Mouse (Mus musculus) intestine, postnatal 0 days (tissue): ENCODE results near the gene Pole4. TPM values are rescaled to one million over a fixed set of nuclear protein-coding genes. Genes with fewer than 3 reads are reported as not detected.

Experiments
- ATAC-seq: fragments of 200-750 bp; cut with Nextera tagmentation; 2 replicates; pipeline ENCODE4 v1.8.0; 2017; ENCODE audit warnings: mild to moderate bottlenecking, moderate TSS enrichment, moderate library complexity
- H3K27ac ChIP-seq: fragments of 300-500 bp; sonication (generic); 2 replicates; pipeline ENCODE4 v1.5.1; 2014; ENCODE audit warnings: mild to moderate bottlenecking, low read depth, low read length, moderate library complexity
- H3K27me3 ChIP-seq: fragments of 300-500 bp; sonication (generic); replicated peaks from 2 replicates; pipeline ENCODE4 v1.6.1; 2014; ENCODE audit warnings: low read length, mixed read lengths; ENCODE audit not compliant: control insufficient read depth, insufficient read depth
- H3K36me3 ChIP-seq: fragments of 300-500 bp; sonication (generic); 2 replicates; pipeline ENCODE4 v1.6.1; 2014; ENCODE audit warnings: mild to moderate bottlenecking, moderate library complexity; ENCODE audit not compliant: control insufficient read depth, insufficient read depth
- H3K4me1 ChIP-seq: fragments of 300-500 bp; sonication (generic); replicated peaks from 2 replicates; pipeline ENCODE4 v1.6.1; 2014; ENCODE audit warnings: antibody characterized with exemption, low read length, mixed read lengths; ENCODE audit not compliant: control insufficient read depth, insufficient read depth
- H3K4me2 ChIP-seq: fragments of 300-500 bp; sonication (generic); replicated peaks from 2 replicates; pipeline ENCODE4 v1.6.1; 2014; ENCODE audit warnings: low read depth, mild to moderate bottlenecking, moderate library complexity
- H3K4me3 ChIP-seq: fragments of 300-500 bp; sonication (generic); 2 replicates; pipeline ENCODE4 v1.5.1; 2014; ENCODE audit warnings: low read depth, low read length
- H3K9ac ChIP-seq: fragments of 300-500 bp; sonication (generic); 2 replicates; pipeline ENCODE4 v1.6.1; 2014; ENCODE audit warnings: mild to moderate bottlenecking, low read depth, low read length
- H3K9me3 ChIP-seq: fragments of 300-500 bp; sonication (generic); 2 replicates; pipeline ENCODE4 v1.6.1; 2016; ENCODE audit warnings: mixed run types; ENCODE audit not compliant: control insufficient read depth
- CTCF ChIP-seq: sonication (generic); IDR thresholded peaks from 2 replicates; pipeline ENCODE4 v1.5.1; 2016; ENCODE audit warnings: low read depth, mild to moderate bottlenecking, control low read depth, antibody characterized with exemption, moderate library complexity
- WGBS: fragments of 180-500 bp; shearing (Covaris S2); extraction: QIAGEN DNeasy Blood & Tissue Kit; methylation state at CpG from one replicate; pipeline ENCODE4 v1.1.7; 2014; 5-methylcytosine and 5-hydroxymethylcytosine counted together
- polyA plus RNA-seq: library from polyadenylated mRNA; unstranded; fragments of >200 nt; fragmentation: Nextera tagmentation; extraction: Ambion mirVana; gene quantifications from 2 replicates; pipeline ENCODE4 v1.2.1, GENCODE M21; 2015

Gene Pole4
- polyA plus RNA-seq, 1 experiment from 2014 or later = 73.1 TPM

DNA sequence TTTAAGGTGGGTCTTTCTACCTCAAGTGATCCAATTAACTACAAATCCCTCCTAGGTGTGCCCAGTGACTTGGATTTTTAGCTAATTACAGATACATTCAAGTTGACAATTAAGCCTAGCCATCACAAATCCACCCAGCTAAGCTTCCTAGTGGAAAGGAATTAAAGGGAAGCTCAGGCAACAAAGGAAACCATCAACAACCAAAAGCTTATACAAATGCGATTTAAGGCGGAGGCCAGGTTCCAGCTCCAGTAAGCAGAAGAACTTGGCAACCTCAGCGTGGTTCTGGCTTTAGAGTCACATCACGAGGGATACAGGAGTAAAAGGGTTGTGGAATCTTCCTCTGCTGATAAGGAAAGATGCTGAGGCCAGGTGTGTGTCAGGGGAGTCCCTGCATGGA, 92.0 kb downstream of the Pole4 start:
- Histone ChIP-seq H3K27me3 (no peaks in the 10 kb centered on the region), H3K4me2 (no peak overlapping the region), H3K36me3 (no peaks in the 10 kb centered on the region), H3K9me3 (no peaks in the 10 kb centered on the region), H3K4me1 (no peaks in the 10 kb centered on the region), H3K27ac (no peak overlapping the region), H3K9ac (no peak overlapping the region), H3K4me3 (no peak overlapping the region)
- WGBS = 75% methylated on average over 4 of the region's 4 CpGs
- no peak for ATAC-seq
- TF ChIP-seq CTCF = no peak

GRCm38 (mm10) chr6:82611049-82611448, 94.1 kb downstream of the Pole4 start:
- Histone ChIP-seq H3K4me2 (no peak overlapping the region), H3K4me1 (no peaks in the 10 kb centered on the region), H3K27me3 (no peaks in the 10 kb centered on the region), H3K27ac (no peak overlapping the region), H3K4me3 (no peak overlapping the region), H3K36me3 (no peaks in the 10 kb centered on the region), H3K9ac (no peak overlapping the region), H3K9me3 (no peaks in the 10 kb centered on the region)
- no peak for ATAC-seq
- TF ChIP-seq CTCF = no peak
- 80% methylated on average over 9 of the region's 9 CpGs for WGBS

DNA sequence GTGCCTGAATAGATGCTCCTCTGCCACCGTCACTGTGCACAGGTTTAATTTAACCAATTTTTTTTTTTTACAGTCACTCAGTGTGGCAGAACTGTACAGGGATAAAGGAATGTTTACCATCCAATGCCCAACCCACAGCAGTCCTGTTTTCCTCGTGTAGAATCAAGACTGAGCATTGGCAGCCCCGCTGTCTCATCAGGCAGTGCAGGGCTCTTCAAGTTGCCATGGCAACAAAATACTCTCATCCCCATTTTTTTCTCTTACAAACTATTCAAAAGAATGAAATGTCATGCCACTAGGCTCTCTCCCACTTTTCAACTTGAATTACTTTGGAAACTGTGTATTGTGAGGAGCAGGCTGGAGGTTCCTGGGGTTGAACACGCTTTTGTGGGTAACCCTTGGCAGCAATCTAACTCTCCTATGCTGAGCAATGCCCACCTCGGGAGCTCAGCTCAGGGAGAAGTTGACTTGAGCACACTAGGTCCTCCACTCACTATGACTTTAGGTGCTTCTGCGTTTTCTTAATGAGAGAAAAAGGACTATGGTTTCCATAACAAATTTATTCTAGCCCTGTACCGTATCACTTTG, 95.7 kb downstream of the Pole4 start:
- no peak for ATAC-seq
- H3K4me1 ChIP-seq = no peaks in the 10 kb centered on the region
- H3K36me3 ChIP-seq = no peaks in the 10 kb centered on the region
- H3K4me3 ChIP-seq = no peak overlapping the region
- H3K27me3 ChIP-seq = no peaks in the 10 kb centered on the region
- H3K27ac ChIP-seq = no peak overlapping the region
- TF ChIP-seq CTCF = no peak
- H3K4me2 ChIP-seq = no peak overlapping the region
- no peaks in the 10 kb centered on the region for H3K9me3 ChIP-seq
- no peak overlapping the region for H3K9ac ChIP-seq
- WGBS = 80% methylated on average over 7 of the region's 7 CpGs

DNA sequence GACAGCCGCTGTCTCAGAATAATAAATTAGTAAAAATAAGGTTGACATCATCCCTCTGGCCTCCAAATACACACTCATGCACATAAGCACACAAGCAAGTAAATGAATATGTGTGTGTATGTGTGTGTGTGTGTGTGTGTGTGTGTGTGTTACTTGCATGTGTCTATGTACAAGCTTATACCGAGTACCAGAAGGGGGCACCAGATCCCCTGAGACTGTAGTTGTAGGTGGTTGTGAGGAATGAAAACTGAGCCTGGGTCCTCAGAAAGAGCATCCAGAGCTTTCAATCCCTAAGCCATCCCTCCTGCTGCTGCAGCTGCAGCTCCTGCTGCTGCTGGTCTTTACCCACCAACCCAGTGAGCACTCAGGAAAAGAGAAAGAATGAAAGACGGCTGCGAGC, 96.4 kb downstream of the Pole4 start:
- no peaks in the 10 kb centered on the region for H3K36me3 ChIP-seq
- no peaks in the 10 kb centered on the region for H3K9me3 ChIP-seq
- TF ChIP-seq CTCF = no peak
- H3K4me2 ChIP-seq = no peak overlapping the region
- H3K4me1 ChIP-seq = no peaks in the 10 kb centered on the region
- no peaks in the 10 kb centered on the region for H3K27me3 ChIP-seq
- ATAC-seq = no peak
- WGBS = 96% methylated on average over 4 of the region's 4 CpGs
- no peak overlapping the region for H3K27ac ChIP-seq
- no peak overlapping the region for H3K4me3 ChIP-seq
- H3K9ac ChIP-seq = no peak overlapping the region

GRCm38 (mm10) chr6:82604791-82605190, 100.4 kb downstream of the Pole4 start:
- no peak for TF ChIP-seq CTCF
- Histone ChIP-seq H3K27ac (no peak overlapping the region), H3K36me3 (no peaks in the 10 kb centered on the region), H3K9me3 (no peaks in the 10 kb centered on the region), H3K27me3 (no peaks in the 10 kb centered on the region), H3K4me3 (no peak overlapping the region), H3K4me2 (no peak overlapping the region), H3K4me1 (no peaks in the 10 kb centered on the region), H3K9ac (no peak overlapping the region)
- WGBS = 61% methylated on average over 8 of the region's 8 CpGs
- ATAC-seq = no peak

DNA sequence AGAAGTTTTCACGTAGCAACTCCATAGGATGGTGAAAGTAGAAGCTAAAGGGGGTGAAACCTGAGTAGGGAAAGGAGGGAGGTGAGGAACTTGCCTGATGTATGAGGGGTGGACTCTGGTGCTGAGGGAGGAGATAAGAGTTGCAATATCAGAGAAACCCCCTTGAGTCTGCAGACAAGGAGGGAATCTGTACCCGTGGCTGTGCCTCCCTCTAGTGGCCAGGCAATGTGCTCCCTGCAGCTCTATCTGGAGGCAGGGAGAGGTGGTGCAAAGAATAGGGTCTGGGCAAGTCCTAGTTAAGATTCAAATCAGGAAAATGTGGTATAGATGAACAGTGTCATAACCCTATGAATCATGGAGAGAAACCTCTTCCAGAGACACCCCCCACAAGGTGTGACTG, 101.5 kb downstream of the Pole4 start:
- no peaks in the 10 kb centered on the region for H3K4me1 ChIP-seq
- no peak for ATAC-seq
- no peak overlapping the region for H3K9ac ChIP-seq
- no peak overlapping the region for H3K27ac ChIP-seq
- no peaks in the 10 kb centered on the region for H3K36me3 ChIP-seq
- H3K9me3 ChIP-seq = no peaks in the 10 kb centered on the region
- H3K27me3 ChIP-seq = no peaks in the 10 kb centered on the region
- no peak overlapping the region for H3K4me2 ChIP-seq
- no peak overlapping the region for H3K4me3 ChIP-seq
- TF ChIP-seq CTCF = peak; percentile 80
- 45% methylated on average over 2 of the region's 2 CpGs for whole genome bisulfite sequencing

- Histone ChIP-seq H3K9me3 (no peaks in the 10 kb centered on the region), H3K27ac (no peak overlapping the region), H3K4me1 (no peaks in the 10 kb centered on the region), H3K9ac (no peak overlapping the region), H3K36me3 (no peaks in the 10 kb centered on the region), H3K4me2 (no peak overlapping the region), H3K27me3 (no peaks in the 10 kb centered on the region), H3K4me3 (no peak overlapping the region)
- TF ChIP-seq CTCF = no peak
- WGBS = 81% methylated on average over 9 of the region's 9 CpGs
- no peak for ATAC-seq
Measured at GRCm38 (mm10) chr6:82603228-82603627, 101.9 kb downstream of the Pole4 start.
